Mouse (Mus musculus) cerebellum, adult 2 months (tissue): ENCODE measurements around the gene Tekt2. TPM values are rescaled to one million over a fixed set of nuclear protein-coding genes. Genes with fewer than 3 reads are reported as not detected.

Source experiments
- DNase-seq, 2 experiments: peaks; one replicate each; pipeline ENCODE4 v3.0.0; 2021
- H3K27ac ChIP-seq: fragments of 200-500 bp; 2 replicates; pipeline ENCODE4 v1.5.1; 2012; ENCODE audit warnings: low read length, control low read depth, inconsistent platforms; ENCODE audit not compliant: insufficient read depth
- H3K27me3 ChIP-seq: fragments of 200-500 bp; 2 replicates; pipeline ENCODE4 v1.6.1; 2012; ENCODE audit warnings: inconsistent platforms, mild to moderate bottlenecking, low read length, moderate library complexity; ENCODE audit not compliant: control insufficient read depth, insufficient read depth
- H3K4me1 ChIP-seq: fragments of 200-500 bp; 2 replicates; pipeline ENCODE4 v1.6.1; 2011; ENCODE audit warnings: low read length; ENCODE audit not compliant: control insufficient read depth, insufficient read depth
- H3K4me3 ChIP-seq: fragments of 200-500 bp; replicated peaks from 2 replicates; pipeline ENCODE3; 2011; ENCODE audit warnings: mild to moderate bottlenecking, low read depth, low read length, control low read depth; ENCODE audit not compliant: insufficient read depth
- CTCF ChIP-seq: fragments of 200-500 bp; IDR thresholded peaks from 2 replicates; pipeline ENCODE4 v1.5.1; 2011; ENCODE audit warnings: low read depth, mild to moderate bottlenecking, control low read depth, low read length, moderate library complexity, borderline replicate concordance; ENCODE audit not compliant: insufficient read depth
- POLR2A ChIP-seq: fragments of 200-500 bp; IDR thresholded peaks from 2 replicates; pipeline ENCODE4 v1.6.1; 2011; ENCODE audit warnings: low read length, control low read depth, borderline replicate concordance; ENCODE audit not compliant: insufficient read depth
- WGBS: fragments of 180-500 bp; shearing (Covaris S2); methylation state at CpG from one replicate; pipeline ENCODE4 v1.1.7; 2018; 5-methylcytosine and 5-hydroxymethylcytosine counted together
- polyA plus RNA-seq: library from polyadenylated mRNA; depleted of rRNA; stranded (reverse); fragments of >200 nt; gene quantifications from 2 replicates; pipeline ENCODE4 v1.2.3, GENCODE M21; 2012

Tekt2 gene
- polyA plus RNA-seq, 1 experiment: 4.7 TPM

DNA sequence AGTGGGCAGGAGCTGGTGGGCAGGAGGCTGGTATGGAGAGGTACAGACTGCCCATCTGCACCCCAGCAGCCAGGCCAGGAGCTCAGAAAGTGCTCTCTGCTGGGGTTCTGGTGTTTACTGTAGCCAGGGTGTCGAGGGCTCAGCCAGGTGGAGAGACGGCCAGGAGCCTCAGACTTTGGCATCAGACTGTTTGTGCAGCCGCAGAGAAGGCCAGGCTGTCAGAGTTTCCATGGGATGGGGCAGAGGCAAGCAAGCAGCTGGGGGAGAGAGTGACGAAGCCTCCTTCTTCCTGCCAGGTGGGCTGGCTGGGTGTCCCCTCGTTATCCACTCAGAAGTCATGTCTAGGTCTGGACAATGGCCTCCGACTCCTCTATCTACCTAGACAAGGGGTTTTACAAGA lies 30.3 kb downstream of the Tekt2 start:
- H3K27ac ChIP-seq: no peak overlapping the region
- 60% methylated on average over 6 of the region's 6 CpGs for WGBS
- no peak for DNase-seq

GRCm38 (mm10) chr4:126291196-126291595 lies 34.3 kb downstream of the Tekt2 start:
- no peak overlapping the region for H3K27ac ChIP-seq
- peaks cover 3% of the 10 kb centered on the region; the same call in 1 of the 2 replicates for H3K27me3 ChIP-seq
- H3K4me1 ChIP-seq: no peaks in the 10 kb centered on the region
- WGBS: 33% methylated on average over 13 of the region's 13 CpGs
- H3K4me3 ChIP-seq: no peak overlapping the region
- no peak for DNase-seq
- TF ChIP-seq CTCF: no peak
- TF ChIP-seq POLR2A: no peak

More for the DNA sequence above, 30.3 kb downstream of the Tekt2 start:
- no peak overlapping the region for H3K4me3 ChIP-seq
- no peaks in the 10 kb centered on the region for H3K27me3 ChIP-seq
- no peak for TF ChIP-seq POLR2A
- TF ChIP-seq CTCF: no peak
- H3K4me1 ChIP-seq: 0 out of 2 replicates have a peak, but pooled peaks cover 4% of the 10 kb centered on the region

DNA sequence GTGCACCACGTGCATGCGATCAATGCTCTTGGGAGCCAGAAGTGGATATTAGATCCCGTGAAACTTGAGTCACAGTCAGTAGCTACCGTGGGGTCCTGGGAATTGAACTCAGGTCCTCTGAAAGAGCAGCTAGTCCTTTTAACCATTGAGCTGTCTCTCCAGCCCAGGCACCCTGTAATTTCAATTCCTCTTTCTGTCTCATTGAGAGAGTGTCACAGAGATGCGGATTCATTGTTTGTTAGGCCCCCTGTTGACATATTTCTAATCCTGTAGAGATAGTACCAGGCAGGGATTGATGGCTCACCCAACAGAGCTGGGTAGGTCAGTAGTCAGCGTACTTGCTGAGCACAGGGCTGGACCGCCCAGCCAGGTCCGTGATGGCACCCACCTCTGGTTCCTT lies 35.2 kb downstream of the Tekt2 start:
- peaks cover 3% of the 10 kb centered on the region; the same call in 1 of the 2 replicates for H3K27me3 ChIP-seq
- DNase-seq: no peak
- H3K27ac ChIP-seq: no peak overlapping the region
- no peaks in the 10 kb centered on the region for H3K4me1 ChIP-seq
- no peak overlapping the region for H3K4me3 ChIP-seq
- WGBS: 92% methylated on average over 8 of the region's 8 CpGs
- no peak for TF ChIP-seq CTCF
- no peak for TF ChIP-seq POLR2A

DNA sequence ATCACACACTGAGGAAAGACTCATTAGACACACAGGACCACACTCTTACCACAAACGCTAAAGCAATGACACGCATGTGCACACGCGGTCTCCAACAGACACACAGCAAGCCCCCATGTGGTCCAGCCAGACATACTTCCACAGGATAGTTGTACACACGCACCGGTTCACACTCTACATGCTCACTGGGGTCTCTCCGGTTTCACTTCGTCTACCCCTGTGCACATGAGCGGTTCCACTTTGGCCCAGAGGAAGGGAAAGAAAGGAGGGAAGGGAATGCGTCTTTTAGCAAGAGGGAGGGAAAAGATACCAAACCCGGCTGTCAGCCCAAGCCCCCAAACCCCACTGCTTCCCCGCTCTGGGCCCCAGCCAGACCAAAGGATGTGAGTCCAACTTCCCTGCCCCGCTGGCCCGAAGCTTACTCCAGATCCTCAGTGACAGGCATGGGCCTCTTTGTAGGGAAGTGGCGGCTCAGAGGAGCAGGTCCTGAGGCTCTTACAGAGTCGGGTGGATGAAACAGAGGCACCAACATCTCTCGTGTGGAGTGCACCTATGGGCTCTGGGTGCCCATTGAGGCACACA lies 37.3 kb downstream of the Tekt2 start:
- DNase-seq: no peak
- H3K4me3 ChIP-seq: no peak overlapping the region
- WGBS: 32% methylated on average over 17 of the region's 17 CpGs
- H3K27ac ChIP-seq: no peak overlapping the region
- H3K27me3 ChIP-seq: peaks cover 3% of the 10 kb centered on the region; the same call in 1 of the 2 replicates
- no peaks in the 10 kb centered on the region for H3K4me1 ChIP-seq
- TF ChIP-seq POLR2A (no peak), CTCF (no peak)

GRCm38 (mm10) chr4:126287302-126287995 lies 38.0 kb downstream of the Tekt2 start:
- TF ChIP-seq POLR2A (no peak), CTCF (no peak)
- Histone ChIP-seq H3K4me1 (no peaks in the 10 kb centered on the region), H3K4me3 (no peak overlapping the region), H3K27me3 (peaks cover 3% of the 10 kb centered on the region; the same call in 1 of the 2 replicates), H3K27ac (no peak overlapping the region)
- WGBS: 35% methylated on average over 11 of the region's 11 CpGs
- no peak for DNase-seq

GRCm38 (mm10) chr4:126286492-126286891 lies 39.0 kb downstream of the Tekt2 start, which contains the start of gene Col8a2:
Gene Col8a2 (plus strand): TSS chr4:126286793.
- DNase-seq: no peak
- TF ChIP-seq CTCF: no peak
- no peak for TF ChIP-seq POLR2A
- WGBS: 3% methylated on average over 42 of the region's 42 CpGs
- no peak within 1 kb of the TSS for H3K27ac ChIP-seq
- no peak within 1 kb of the TSS for H3K4me3 ChIP-seq
- no peaks in the 10 kb centered on the region for H3K4me1 ChIP-seq
- peaks cover 3% of the 10 kb centered on the region; the same call in 1 of the 2 replicates for H3K27me3 ChIP-seq

DNA sequence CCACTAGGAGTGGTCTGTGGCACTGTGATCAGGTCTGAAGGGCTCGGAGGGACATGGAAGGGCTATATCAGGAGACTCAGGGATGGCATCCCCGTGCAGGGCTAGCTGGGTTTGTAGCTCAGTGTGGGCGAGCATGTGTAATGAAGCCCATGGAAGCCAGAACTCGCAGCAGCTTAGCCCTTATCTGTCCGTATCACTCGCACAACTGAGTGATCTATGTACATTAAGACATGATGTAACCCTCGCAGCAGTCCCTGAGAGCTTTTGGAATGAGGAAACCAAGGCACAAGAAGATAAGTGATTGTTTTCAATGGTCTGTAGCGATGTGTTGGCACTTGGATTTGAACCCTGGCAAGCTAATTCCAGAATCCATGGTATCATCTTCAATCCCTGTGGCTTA lies 41.9 kb downstream of the Tekt2 start:
- Histone ChIP-seq H3K27ac (no peak overlapping the region), H3K4me3 (no peak overlapping the region), H3K27me3 (peaks cover 3% of the 10 kb centered on the region; the same call in 1 of the 2 replicates), H3K4me1 (peaks cover under 1% of the 10 kb centered on the region; the same call in 1 of the 2 replicates)
- WGBS: 92% methylated on average over 8 of the region's 8 CpGs
- TF ChIP-seq POLR2A: no peak
- no peak for TF ChIP-seq CTCF
- no peak for DNase-seq

GRCm38 (mm10) chr4:126281706-126282105 lies 43.8 kb downstream of the Tekt2 start:
- no peak for DNase-seq
- 80% methylated on average over 9 of the region's 9 CpGs for WGBS
- H3K27me3 ChIP-seq: peaks cover under 1% of the 10 kb centered on the region; the same call in 1 of the 2 replicates
- TF ChIP-seq POLR2A (no peak), CTCF (no peak)
- H3K4me1 ChIP-seq: peaks cover 13% of the 10 kb centered on the region
- H3K4me3 ChIP-seq: no peak overlapping the region
- no peak overlapping the region for H3K27ac ChIP-seq
